Mouse (Mus musculus) adrenal gland, postnatal 14 days (tissue): Measurements from ENCODE around the gene Foxa1. TPM values are rescaled to one million over a fixed set of nuclear protein-coding genes. Genes with fewer than 3 reads are reported as not detected.
A peak's percentile ranks its signal among the peaks of the same experiment; 100 is the strongest.

Experiments
- DNase-seq: peaks from one replicate; pipeline ENCODE4 v3.0.0; 2021; ENCODE audit warnings: mixed read lengths
- long read RNA-seq, 2 experiments: library from polyadenylated mRNA; stranded (forward); transcript quantifications; one replicate each; pipeline ENCODE4 v2.0.0; 2021
- total RNA-seq: library from RNA; stranded (reverse); gene quantifications from 2 replicates; pipeline ENCODE4 v1.2.3, GENCODE M21; 2021

The Foxa1 gene
- 0.11 and 1.9 TPM in 2 replicates for total RNA-seq
- long read RNA-seq, experiment 1, result 0 reads
- long read RNA-seq, experiment 2, partial matches to known transcripts, result 0 of 4 reads
- long read RNA-seq, experiment 2, other reads (novel, unspliced or antisense), result 1 of 4 reads

DNA sequence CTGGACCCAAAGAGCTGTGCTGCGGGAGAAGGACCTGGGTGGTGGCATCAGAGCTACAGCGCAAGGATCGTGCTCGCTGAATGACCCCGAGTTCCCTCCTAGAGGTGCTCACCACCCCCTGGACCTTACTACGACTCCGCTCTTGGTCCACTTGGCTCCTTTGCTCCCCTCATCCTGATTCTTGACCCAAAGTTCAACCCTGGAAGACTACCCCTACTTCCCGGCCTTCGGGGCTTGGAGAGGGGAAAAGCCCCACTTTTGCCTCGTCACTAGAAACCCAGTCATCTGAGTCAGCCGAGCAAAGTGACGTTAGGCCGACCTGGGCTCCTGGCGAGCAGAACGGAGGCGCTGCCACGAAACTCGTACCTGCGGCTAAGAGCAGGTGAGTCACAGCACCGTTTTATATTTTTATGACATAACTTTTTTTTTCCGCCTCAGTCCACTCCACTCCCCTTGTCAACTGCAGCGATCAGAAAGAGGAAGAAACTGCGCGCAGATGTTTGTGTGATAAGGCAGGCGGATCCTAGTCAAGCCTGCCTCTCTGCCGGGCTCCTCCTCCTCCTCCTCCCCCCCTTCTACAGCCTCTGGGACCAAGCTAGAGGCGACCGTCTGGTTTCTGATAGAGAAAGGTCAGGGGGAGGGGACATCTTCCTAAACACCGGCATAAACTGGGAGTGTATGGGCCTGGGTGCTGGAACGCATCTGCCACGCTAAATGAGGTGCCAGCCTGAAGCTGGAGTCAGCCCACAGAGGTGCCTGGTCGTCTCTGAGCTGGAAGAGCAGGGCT is at the start of gene Foxa1:
Foxa1 (minus strand) TSS at position 502 of the 787 bp plus-strand sequence.
- no peak for DNase-seq

GRCm38 (mm10) chr12:57575931-57576628 is 29.4 kb upstream of the Foxa1 start:
- peak; percentile 45 for DNase-seq

DNA sequence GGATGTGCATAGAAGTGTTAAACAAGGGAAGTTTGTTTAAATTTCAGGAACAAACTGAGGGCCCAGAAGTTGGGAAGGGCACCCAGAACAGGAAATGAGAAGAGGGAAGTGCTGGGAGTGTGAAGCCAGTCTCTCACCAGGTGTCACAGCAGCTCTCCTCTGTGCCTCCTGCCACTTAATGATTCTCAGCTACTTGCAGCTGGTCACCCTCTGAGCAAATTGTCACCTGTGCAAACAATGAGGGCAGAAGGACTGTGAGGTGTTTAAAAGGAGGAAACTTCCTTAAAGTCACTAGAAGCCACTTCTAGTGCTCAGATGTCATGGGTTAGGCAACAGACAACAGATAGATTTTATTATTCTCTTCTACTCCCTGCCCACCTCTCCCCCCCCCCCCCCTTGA is 25.7 kb upstream of the Foxa1 start:
- DNase-seq, result no peak

DNA sequence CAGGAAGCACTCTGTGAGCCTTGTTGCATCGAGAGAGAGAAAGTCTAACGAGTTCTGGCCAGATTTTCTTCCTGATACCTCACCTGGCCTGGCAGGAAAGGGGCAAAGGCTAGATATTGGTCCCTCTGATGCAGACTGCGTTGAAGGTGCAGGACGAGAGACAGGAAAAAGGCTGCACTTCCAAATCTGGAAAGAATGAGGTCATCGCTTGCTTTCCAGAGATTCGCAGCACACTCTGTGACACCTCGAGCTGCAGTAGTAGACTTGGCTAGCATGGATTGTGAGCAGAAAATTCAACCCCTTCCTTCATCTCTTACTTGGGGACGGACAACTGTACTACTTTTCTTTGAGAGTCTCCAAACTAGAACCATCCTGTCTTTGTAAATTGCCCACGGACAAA is 25.1 kb upstream of the Foxa1 start:
- no peak for DNase-seq

- DNase-seq, result no peak
These were observed 17.2 kb upstream of the Foxa1 start, which contains the start of gene Ttc6 for GRCm38 (mm10) chr12:57563909-57564308. Ttc6 (plus strand) TSS chr12:57564113.

DNA sequence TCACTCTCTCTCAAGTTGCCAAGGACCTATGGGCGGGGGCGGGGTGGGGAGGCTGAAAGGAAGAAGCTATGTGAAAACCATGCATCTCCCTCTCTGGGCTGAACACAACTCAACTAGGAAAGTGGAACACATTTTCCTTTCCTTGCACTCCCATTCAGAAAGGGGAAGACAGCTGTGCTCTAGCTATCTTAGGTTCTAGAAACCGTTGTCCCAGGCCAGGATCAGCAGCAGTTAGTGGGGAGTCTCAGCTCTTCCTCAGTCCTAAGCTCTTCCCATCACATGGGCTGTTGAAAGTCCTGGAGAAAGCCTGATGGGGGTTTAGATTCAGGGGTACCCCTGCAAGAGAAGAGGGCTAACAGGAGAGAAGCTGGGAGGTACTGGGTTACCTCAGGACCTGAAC is 7.4 kb upstream of the Foxa1 start:
- DNase-seq, result no peak

GRCm38 (mm10) chr12:57552286-57552685 is 5.6 kb upstream of the Foxa1 start:
- no peak for DNase-seq

GRCm38 (mm10) chr12:57550881-57551280 is 4.2 kb upstream of the Foxa1 start:
- no peak for DNase-seq

DNA sequence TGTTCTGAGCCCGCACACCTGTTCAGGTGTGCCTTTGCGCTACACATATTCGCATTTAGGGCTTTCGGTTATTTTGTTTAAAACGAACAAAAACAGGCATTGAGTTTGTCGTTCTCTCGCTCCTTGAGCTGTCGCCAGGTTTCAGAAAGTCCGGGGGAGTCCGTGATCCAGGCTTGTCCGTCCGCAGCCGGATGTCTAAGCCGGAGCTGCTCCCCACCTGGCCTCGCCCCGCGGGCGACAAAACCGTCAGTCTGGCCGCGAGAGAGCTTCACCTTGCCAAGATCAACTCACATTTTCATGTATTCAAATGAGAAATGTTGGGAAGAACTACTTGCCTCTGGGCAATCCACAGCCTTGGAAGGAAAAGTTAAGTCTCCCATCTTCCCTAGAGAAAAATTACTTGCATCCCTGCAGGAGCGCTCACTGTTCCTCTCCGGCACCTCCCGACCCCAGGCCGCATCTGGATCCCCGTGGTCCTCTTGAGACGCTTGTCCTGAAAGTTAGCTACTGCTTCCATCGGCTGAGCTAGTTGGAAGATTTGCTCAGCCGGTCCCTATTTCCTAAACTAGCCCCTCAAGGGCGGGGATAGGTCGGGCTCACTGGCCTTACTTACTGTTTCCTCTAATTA is 3.6 kb upstream of the Foxa1 start:
- DNase-seq, result no peak

DNA sequence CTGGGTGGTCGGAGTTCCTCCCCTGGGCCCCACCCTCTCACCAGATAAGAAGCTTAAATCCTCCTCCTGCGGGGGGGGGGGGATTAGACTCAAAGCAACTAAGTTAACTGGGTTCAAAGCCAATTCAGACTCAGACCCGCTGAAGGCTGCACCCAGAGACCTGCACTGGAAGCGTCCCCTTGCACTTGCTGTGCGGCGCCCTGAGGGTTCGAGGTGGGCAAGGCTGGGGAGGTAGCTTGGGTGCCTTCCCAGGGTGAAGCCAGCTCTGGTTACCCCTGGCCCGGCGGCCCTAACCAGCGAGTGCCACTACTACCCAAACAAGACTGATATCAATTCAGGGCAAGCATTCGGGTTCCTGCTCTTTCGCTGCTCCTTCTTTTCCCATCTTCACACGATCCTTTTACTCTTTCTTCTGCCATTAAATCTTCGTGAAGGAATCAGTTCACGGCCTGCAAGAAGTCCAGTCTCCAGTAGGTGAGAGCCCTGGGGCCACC is 3.0 kb upstream of the Foxa1 start:
- no peak for DNase-seq

GRCm38 (mm10) chr12:57548981-57549666 is 2.4 kb upstream of the Foxa1 start:
- DNase-seq, result no peak

GRCm38 (mm10) chr12:57548352-57548980 is 1.8 kb upstream of the Foxa1 start:
- DNase-seq, result no peak

DNA sequence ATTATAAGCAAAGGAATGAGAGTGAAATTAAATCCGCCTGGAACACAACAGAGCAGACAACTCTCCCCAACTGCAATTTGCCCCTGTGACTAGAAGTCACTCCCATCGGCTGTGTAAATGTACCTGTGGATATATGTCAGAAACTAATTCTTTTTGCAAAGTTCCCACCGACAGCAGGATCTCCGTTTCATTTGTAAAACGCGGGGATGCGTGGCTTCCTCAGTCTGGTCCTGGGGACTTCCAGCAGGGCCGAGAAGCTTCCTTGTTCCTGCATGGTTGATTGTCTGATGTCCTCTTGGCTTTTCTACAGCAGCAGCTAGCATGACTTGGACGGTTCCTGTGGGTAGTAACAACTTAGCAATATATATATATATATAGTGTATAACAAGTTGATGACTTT is 1.2 kb upstream of the Foxa1 start:
- DNase-seq, result no peak

DNA sequence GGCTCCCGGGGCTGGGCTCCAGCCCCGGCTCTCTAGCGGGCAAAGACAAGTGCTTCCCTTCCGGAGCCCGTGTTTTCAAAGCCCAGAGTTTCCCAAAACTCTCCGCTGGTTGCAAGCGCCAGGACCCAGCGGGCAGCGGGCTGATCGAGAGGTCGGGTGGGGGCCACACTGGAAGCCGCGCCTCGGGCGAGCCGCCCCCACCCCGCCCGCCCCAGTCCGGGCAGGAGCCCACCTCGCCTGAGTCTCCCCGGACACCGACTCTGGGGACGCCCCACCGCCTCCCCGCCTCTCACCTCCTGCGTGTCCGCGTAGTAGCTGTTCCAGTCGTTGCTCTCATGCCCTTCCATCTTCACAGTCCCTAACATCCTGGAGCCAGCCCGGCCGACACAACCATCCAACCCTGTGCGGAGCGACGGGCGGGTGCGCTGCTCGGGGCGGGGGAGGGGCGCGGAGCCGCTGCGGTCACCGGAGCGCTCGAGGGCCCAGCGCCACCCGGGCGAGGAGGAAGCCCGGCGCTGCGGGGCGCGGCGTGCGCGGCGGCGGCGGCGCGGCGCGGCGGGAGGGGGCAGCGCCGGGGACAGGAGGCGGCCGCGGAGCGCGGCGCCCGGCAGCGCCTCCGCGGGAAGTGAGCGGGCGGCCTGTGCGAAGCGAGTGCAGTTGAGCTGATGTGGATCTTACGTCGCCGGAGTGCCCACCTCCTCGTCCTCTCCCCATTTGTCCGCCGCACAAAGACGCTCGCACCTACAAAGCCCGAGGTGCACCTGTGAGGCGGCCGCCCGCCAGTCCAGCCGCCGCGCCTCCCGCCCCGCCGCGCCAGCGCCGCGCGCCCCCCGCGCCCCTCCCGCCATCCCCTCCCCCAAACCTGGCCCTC is 1.1 kb downstream of the Foxa1 start:
- peak; percentile 25 for DNase-seq

- DNase-seq, result peak; percentile 75
These were observed 1.9 kb downstream of the Foxa1 start for GRCm38 (mm10) chr12:57544641-57545370.

GRCm38 (mm10) chr12:57543627-57543991 is 3.1 kb downstream of the Foxa1 start:
- DNase-seq, result no peak

DNA sequence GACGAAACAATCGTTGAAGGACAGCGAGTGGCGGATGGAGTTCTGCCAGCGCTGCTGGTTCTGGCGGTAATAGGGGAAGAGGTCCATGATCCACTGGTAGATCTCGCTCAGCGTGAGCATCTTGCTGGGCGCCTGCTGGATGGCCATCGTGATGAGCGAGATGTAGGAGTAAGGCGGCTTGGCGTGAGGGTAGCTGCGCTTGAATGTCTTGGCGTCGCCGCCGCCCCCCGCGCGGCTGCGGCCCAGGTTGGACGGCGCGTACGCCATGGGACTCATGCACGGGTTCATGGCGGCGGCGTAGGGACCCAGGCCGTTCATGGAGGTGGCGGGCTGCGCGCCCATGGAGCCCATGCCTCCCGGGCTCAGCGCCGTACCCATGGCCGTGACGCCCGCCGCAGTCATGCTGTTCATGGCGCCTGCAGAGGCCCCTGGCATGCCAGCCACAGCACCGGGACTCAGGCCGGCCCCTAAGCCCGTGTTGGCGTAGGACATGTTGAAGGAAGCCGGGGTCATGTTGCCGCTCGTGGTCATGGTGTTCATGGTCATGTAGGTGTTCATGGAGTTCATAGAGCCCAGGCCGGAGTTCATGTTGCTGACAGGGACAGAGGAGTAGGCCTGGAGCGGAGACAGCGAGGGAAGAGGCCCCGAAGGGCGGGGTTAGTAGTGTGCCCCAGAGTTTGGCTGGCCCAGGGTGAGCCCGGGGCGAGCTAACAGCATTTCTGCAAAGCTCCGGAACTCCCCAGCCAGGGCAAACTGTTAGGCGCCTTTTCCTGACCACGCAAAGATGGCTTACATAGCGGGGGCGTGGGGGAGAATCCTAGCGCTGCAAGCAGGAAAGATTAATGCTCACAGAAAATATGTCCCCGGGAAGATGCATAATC is 3.7 kb downstream of the Foxa1 start:
- no peak for DNase-seq

GRCm38 (mm10) chr12:57541931-57542745 is 4.6 kb downstream of the Foxa1 start:
- DNase-seq, result no peak
